Mouse (Mus musculus) myocyte (in vitro differentiated cells): Measurements from ENCODE around the gene Sult4a1. TPM values are rescaled to one million over a fixed set of nuclear protein-coding genes. Genes with fewer than 3 reads are reported as not detected.

ENCODE experiments used
- H3K27me3 ChIP-seq: one replicate; pipeline ENCODE4 v1.6.1; 2011; ENCODE audit not compliant: control insufficient read depth, insufficient read depth, insufficient read length
- H3K36me3 ChIP-seq: one replicate; pipeline ENCODE4 v1.6.1; 2011; ENCODE audit not compliant: control insufficient read depth, insufficient read depth
- H3K4me2 ChIP-seq: one replicate; pipeline ENCODE4 v1.6.1; 2011; ENCODE audit warnings: low read depth, control low read depth
- H3K4me3 ChIP-seq: one replicate; pipeline ENCODE4 v1.5.1; 2011; ENCODE audit warnings: mild to moderate bottlenecking, control low read depth, moderate library complexity
- H3K79me2 ChIP-seq: one replicate; pipeline ENCODE4 v1.6.1; 2011; ENCODE audit not compliant: control insufficient read depth, insufficient read depth
- H3ac ChIP-seq: one replicate; pipeline ENCODE4 v1.6.1; 2011; ENCODE audit not compliant: control insufficient read depth, insufficient read length
- CEBPB ChIP-seq: IDR thresholded peaks from 2 replicates; pipeline ENCODE4 v1.6.1; 2011; ENCODE audit warnings: mild to moderate bottlenecking, moderate library complexity; ENCODE audit not compliant: poor library complexity, insufficient read depth, severe bottlenecking
- E2F4 ChIP-seq: IDR thresholded peaks from one replicate; pipeline ENCODE4 v1.6.1; 2011; ENCODE audit warnings: mild to moderate bottlenecking, control low read depth, moderate library complexity; ENCODE audit not compliant: insufficient read depth
- MAX ChIP-seq: IDR thresholded peaks from one replicate; pipeline ENCODE4 v1.6.1; 2011; ENCODE audit warnings: low read depth, mild to moderate bottlenecking, control low read depth
- MYOD1 ChIP-seq, 3 experiments: IDR thresholded peaks; one replicate each; pipeline ENCODE4 v1.6.1; 2011; ENCODE audit warnings: control low read depth in 2 of 3, low read depth in 2 of 3, mild to moderate bottlenecking in 2 of 3, moderate library complexity in 1 of 3; ENCODE audit not compliant: insufficient read length in 2 of 3, control insufficient read depth in 1 of 3
- MYOG ChIP-seq, 3 experiments: IDR thresholded peaks; one replicate each; pipeline ENCODE4 v1.6.1; 2011; ENCODE audit warnings: control low read depth in 2 of 3, low read depth in 2 of 3, mild to moderate bottlenecking in 2 of 3; ENCODE audit not compliant: insufficient read length in 2 of 3, control insufficient read depth in 1 of 3, insufficient read depth in 1 of 3
- POLR2A ChIP-seq: IDR thresholded peaks from one replicate; pipeline ENCODE4 v1.6.1; 2011; ENCODE audit warnings: low read depth, mild to moderate bottlenecking, control low read depth, moderate library complexity; ENCODE audit not compliant: insufficient read length
- POLR2AphosphoS2 ChIP-seq: IDR thresholded peaks from one replicate; pipeline ENCODE4 v1.6.1; 2011; ENCODE audit warnings: low read depth, control low read depth; ENCODE audit not compliant: insufficient read length
- REST ChIP-seq: IDR thresholded peaks from one replicate; pipeline ENCODE4 v1.6.1; 2011; ENCODE audit warnings: mild to moderate bottlenecking, control low read depth, moderate library complexity; ENCODE audit not compliant: insufficient read depth, insufficient read length
- SRF ChIP-seq: IDR thresholded peaks from one replicate; pipeline ENCODE4 v1.6.1; 2011; ENCODE audit warnings: low read depth; ENCODE audit not compliant: control insufficient read depth, insufficient read length
- TCF12 ChIP-seq: IDR thresholded peaks from one replicate; pipeline ENCODE4 v1.6.1; 2011; ENCODE audit warnings: mild to moderate bottlenecking, control low read depth; ENCODE audit not compliant: poor library complexity, insufficient read depth, severe bottlenecking
- TCF3 ChIP-seq: IDR thresholded peaks from one replicate; pipeline ENCODE4 v1.6.1; 2011; ENCODE audit warnings: low read depth, control low read depth; ENCODE audit not compliant: insufficient read length
- USF1 ChIP-seq: IDR thresholded peaks from one replicate; pipeline ENCODE4 v1.6.1; 2011; ENCODE audit warnings: low read depth, mild to moderate bottlenecking, control low read depth, moderate library complexity
- polyA plus RNA-seq: library from polyadenylated mRNA; unstranded; fragments of >200 nt; fragmentation: generic; extraction: Trizol; gene quantifications from one replicate; pipeline ENCODE4 v1.2.1, GENCODE M21; 2012; ENCODE audit warnings: missing spikeins

The Sult4a1 gene
- polyA plus RNA-seq, 1 experiment, result not detected

DNA sequence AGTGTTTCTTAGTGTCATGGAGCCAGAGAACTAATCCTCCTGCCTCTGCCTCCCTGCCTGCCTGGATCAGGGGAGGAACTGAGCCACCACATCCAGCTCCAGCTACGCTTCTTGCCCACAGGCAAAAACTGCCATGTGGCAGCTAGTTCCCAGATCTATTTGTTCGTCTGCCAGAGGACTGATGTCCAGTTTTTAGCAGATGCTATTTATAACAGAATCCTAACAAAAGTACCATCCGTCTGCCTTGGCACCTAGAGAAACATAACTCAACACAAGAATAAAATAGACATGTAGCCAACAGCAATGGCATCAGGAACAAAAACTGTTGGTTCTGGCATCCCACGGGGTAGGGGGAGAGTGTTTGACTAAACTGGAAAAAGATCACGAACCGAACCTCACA, 46.7 kb downstream of the Sult4a1 start:
- Histone ChIP-seq H3K4me2 (no peak overlapping the region), H3ac (no peak overlapping the region), H3K36me3 (no peaks in the 10 kb centered on the region), H3K4me3 (no peak overlapping the region), H3K79me2 (no peaks in the 10 kb centered on the region), H3K27me3 (peaks cover 5% of the 10 kb centered on the region)
- no peak for TF ChIP-seq USF1
- no peak for TF ChIP-seq POLR2A

- Histone ChIP-seq H3K27me3 (peaks cover 19% of the 10 kb centered on the region), H3K4me3 (no peak overlapping the region), H3ac (no peak overlapping the region), H3K79me2 (no peaks in the 10 kb centered on the region), H3K4me2 (no peak overlapping the region), H3K36me3 (no peaks in the 10 kb centered on the region)
- TF ChIP-seq USF1 (no peak), MAX (no peak), POLR2AphosphoS2 (no peak), POLR2A (no peak), TCF12 (no peak), TCF3 (no peak), REST (no peak), MYOD1 (IDR thresholded peaks at IDR 0.05; ENCODE audit: control insufficient read depth in 1 of 3, insufficient read length in 2 of 3, low read depth in 2 of 3) (no peak), E2F4 (no peak), CEBPB (no peak), SRF (no peak)
Observed at GRCm38 (mm10) chr15:84056083-84056482, 49.5 kb downstream of the Sult4a1 start.

GRCm38 (mm10) chr15:84053859-84054258, 51.7 kb downstream of the Sult4a1 start:
- Histone ChIP-seq H3K36me3 (no peaks in the 10 kb centered on the region), H3K4me2 (no peak overlapping the region), H3K4me3 (no peak overlapping the region), H3K27me3 (peaks cover 25% of the 10 kb centered on the region), H3ac (no peak overlapping the region), H3K79me2 (no peaks in the 10 kb centered on the region)
- TF ChIP-seq SRF (no peak), MYOD1 (IDR thresholded peaks at IDR 0.05; ENCODE audit: control insufficient read depth in 1 of 3, insufficient read length in 2 of 3, low read depth in 2 of 3) (no peak), POLR2AphosphoS2 (no peak), REST (no peak), TCF3 (no peak), POLR2A (no peak), MYOG (IDR thresholded peaks at IDR 0.05; ENCODE audit: control insufficient read depth in 1 of 3, insufficient read depth in 1 of 3, insufficient read length in 2 of 3, low read depth in 2 of 3) (no peak), TCF12 (no peak), E2F4 (no peak), CEBPB (no peak), MAX (no peak), USF1 (no peak)

DNA sequence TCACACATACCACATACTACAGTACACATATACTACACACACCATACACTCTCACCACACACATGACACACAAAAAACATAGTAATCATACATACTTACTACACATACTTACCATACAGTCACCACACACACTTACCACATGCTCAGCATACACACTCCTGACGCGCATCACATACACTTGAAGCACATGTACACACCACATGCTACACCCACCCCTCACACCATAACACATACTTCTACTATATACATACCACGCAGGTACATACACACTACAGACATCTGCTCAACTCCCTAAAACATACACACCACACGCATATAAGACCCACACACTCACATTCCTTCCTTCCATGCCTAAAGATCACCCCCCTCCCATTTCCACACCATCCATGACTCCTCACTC, 52.3 kb downstream of the Sult4a1 start:
- Histone ChIP-seq H3K4me3 (no peak overlapping the region), H3K4me2 (no peak overlapping the region), H3K79me2 (no peaks in the 10 kb centered on the region), H3ac (no peak overlapping the region), H3K36me3 (no peaks in the 10 kb centered on the region), H3K27me3 (peaks cover 25% of the 10 kb centered on the region)
- TF ChIP-seq MYOG (IDR thresholded peaks at IDR 0.05; ENCODE audit: control insufficient read depth in 1 of 3, insufficient read depth in 1 of 3, insufficient read length in 2 of 3, low read depth in 2 of 3), result no peak
- no peak for TF ChIP-seq MAX
- TF ChIP-seq SRF, result no peak
- TF ChIP-seq TCF3, result no peak
- no peak for TF ChIP-seq E2F4
- TF ChIP-seq MYOD1 (IDR thresholded peaks at IDR 0.05; ENCODE audit: control insufficient read depth in 1 of 3, insufficient read length in 2 of 3, low read depth in 2 of 3), result no peak
- TF ChIP-seq REST, result no peak
- TF ChIP-seq TCF12, result no peak
- TF ChIP-seq POLR2A, result no peak
- TF ChIP-seq USF1, result no peak
- TF ChIP-seq POLR2AphosphoS2, result no peak

DNA sequence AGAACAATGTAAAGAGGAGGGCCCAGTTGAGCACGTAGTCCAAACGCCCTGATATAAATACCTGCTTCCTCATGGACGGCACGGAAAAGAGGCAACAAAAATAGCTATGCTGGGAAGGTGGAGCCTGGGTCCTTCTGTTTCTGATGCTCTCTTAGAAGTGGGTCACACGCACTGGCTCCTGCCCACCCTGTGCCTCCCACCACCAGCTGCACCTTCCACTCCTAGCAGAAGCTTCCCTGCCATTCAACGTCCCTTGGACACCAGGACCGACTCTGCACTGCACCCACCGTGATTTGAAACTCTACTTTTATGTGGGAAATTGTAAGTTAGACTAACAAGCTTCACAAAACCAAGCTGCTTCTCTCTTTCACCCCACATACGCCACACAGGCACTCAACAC, 53.2 kb downstream of the Sult4a1 start:
- Histone ChIP-seq H3ac (no peak overlapping the region), H3K4me2 (no peak overlapping the region), H3K36me3 (no peaks in the 10 kb centered on the region), H3K27me3 (peaks cover 25% of the 10 kb centered on the region), H3K4me3 (no peak overlapping the region), H3K79me2 (no peaks in the 10 kb centered on the region)
- TF ChIP-seq E2F4 (no peak), TCF12 (no peak), MAX (no peak), POLR2AphosphoS2 (no peak), CEBPB (no peak), MYOG (IDR thresholded peaks at IDR 0.05; ENCODE audit: control insufficient read depth in 1 of 3, insufficient read depth in 1 of 3, insufficient read length in 2 of 3, low read depth in 2 of 3) (no peak), REST (no peak), POLR2A (no peak), TCF3 (no peak), MYOD1 (IDR thresholded peaks at IDR 0.05; ENCODE audit: control insufficient read depth in 1 of 3, insufficient read length in 2 of 3, low read depth in 2 of 3) (no peak), SRF (no peak), USF1 (no peak)
